Mouse (Mus musculus): Measurements from ENCODE around the gene Fam160b1. TPM values are rescaled to one million over a fixed set of nuclear protein-coding genes. Genes with fewer than 3 reads are reported as not detected.
A peak's percentile ranks its signal among the peaks of the same experiment; 100 is the strongest.

Fam160b1 gene
- polyA plus RNA-seq, 1 experiment from 2014 or later, result 20.0 TPM

DNA sequence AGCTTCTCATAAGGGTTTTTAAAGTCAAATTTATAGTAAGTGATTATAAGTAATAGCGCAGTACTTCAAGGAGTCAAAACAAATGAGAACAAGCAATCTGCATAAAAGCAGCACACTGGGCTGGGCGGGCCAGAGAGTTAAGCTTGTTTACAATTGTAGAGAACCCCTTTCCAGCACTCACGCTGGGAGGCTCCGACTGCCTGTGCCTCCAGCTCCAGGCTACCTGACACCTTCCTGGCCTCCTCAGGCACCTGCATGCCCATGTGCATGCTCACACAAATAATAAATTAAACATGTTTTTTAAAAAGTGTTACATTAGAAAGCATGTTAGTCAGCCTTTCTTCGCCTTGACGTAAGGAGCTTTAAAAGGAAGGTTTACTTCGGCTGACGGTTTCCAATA is 25.3 kb upstream of the Fam160b1 start:
- DNase-seq (ENCODE audit: low spot score) (no peak), ATAC-seq (ENCODE audit: low read depth) (no peak)
- no peak overlapping the region for H3K9ac ChIP-seq (ENCODE audit: low read depth, low read length)
- no peaks in the 10 kb centered on the region for H3K9me3 ChIP-seq (ENCODE audit: control insufficient read depth, low read length)
- H3K4me2 ChIP-seq (ENCODE audit: low read depth, low read length), result no peak overlapping the region
- no peaks in the 10 kb centered on the region for H3K36me3 ChIP-seq (ENCODE audit: control insufficient read depth, insufficient read depth, low read length)
- no peaks in the 10 kb centered on the region for H3K27me3 ChIP-seq (replicated peaks; ENCODE audit: control insufficient read depth, insufficient read depth, low read length)
- 50% methylated on average over 8 of the region's 8 CpGs for WGBS
- no peaks in the 10 kb centered on the region for H3K4me1 ChIP-seq (ENCODE audit: control insufficient read depth, insufficient read depth, low read length)
- H3K27ac ChIP-seq (replicated peaks; ENCODE audit: low read depth, low read length), result no peak overlapping the region
- H3K4me3 ChIP-seq (ENCODE audit: low read depth, low read length), result no peak overlapping the region

DNA sequence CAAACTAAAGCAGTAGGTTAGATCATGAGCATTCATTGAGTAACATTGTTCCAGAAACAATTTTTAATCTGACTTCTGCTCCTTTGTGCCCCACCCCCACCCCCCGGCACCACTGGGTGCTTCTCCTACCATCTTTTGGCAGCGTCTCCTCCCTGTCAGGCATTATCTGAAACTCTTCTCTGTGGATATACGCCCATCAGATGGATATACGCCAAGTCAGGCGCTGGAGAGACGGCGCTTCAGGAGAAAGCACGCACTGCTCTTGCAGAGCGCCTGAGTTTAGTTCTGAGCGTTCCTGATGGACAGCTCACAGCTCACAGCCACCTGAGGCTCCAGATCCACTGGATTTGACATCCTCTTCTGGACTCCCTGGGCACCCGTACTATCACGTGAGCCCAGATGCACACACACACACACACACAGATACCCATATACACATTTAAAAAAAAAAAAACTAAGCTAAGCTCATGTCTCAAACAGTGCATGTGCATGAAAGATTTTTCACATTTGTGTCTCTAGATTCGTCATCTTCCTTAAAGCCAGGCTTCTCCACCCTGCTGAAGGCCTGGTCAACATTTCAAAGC is 21.1 kb upstream of the Fam160b1 start:
- Histone ChIP-seq H3K27me3 (replicated peaks; ENCODE audit: control insufficient read depth, insufficient read depth, low read length) (no peaks in the 10 kb centered on the region), H3K9ac (ENCODE audit: low read depth, low read length) (no peak overlapping the region), H3K4me3 (ENCODE audit: low read depth, low read length) (no peak overlapping the region), H3K4me1 (ENCODE audit: control insufficient read depth, insufficient read depth, low read length) (no peaks in the 10 kb centered on the region), H3K27ac (replicated peaks; ENCODE audit: low read depth, low read length) (no peak overlapping the region), H3K36me3 (ENCODE audit: control insufficient read depth, insufficient read depth, low read length) (no peaks in the 10 kb centered on the region), H3K9me3 (ENCODE audit: control insufficient read depth, low read length) (no peaks in the 10 kb centered on the region), H3K4me2 (ENCODE audit: low read depth, low read length) (no peak overlapping the region)
- ATAC-seq (ENCODE audit: low read depth) (no peak), DNase-seq (ENCODE audit: low spot score) (no peak)
- 84% methylated on average over 13 of the region's 13 CpGs for whole genome bisulfite sequencing

DNA sequence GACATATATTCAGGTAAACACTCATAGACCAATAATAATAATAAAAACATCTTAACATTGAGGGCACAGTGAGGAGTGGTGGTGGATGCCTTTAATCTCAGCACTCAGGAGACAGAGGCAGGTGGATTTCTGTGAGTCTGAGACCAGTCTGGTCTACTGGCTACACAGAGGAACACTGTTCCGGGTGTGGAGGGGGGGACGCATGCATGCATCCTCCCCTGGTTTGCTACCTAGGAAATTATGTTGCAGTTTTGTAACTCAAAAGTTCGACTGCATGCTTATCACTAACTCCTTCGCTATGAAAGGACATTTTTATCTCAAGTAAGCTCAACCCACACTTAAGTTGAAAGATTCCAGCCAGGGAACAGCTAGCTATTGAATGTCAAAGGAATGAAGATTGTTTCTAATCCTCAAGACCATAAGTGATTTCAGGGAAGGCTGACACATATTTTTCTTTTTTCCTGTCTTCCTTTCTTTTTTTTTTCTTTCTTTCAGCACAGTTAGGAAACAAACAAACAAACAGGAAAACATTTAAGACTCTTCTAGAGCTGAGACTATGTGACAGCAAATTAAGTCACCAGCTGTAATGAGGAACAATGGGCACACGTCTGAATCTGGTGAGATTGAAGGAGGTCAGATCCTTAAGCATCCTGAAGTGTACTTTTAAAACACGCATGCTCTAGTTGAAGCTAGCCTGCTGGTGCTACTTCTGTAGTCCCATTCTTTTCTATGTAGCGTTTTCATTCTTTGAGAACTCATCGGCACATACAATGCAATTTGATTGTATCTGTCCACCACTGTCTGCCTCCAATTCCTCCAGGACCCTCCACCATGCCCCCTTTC is 19.4 kb upstream of the Fam160b1 start:
- no peak overlapping the region for H3K4me3 ChIP-seq (ENCODE audit: low read depth, low read length)
- DNase-seq (ENCODE audit: low spot score), result no peak
- H3K27me3 ChIP-seq (replicated peaks; ENCODE audit: control insufficient read depth, insufficient read depth, low read length), result no peaks in the 10 kb centered on the region
- H3K36me3 ChIP-seq (ENCODE audit: control insufficient read depth, insufficient read depth, low read length), result no peaks in the 10 kb centered on the region
- no peak overlapping the region for H3K9ac ChIP-seq (ENCODE audit: low read depth, low read length)
- ATAC-seq (ENCODE audit: low read depth), result no peak
- H3K27ac ChIP-seq (replicated peaks; ENCODE audit: low read depth, low read length), result no peak overlapping the region
- no peak overlapping the region for H3K4me2 ChIP-seq (ENCODE audit: low read depth, low read length)
- H3K9me3 ChIP-seq (ENCODE audit: control insufficient read depth, low read length), result peaks cover 2% of the 10 kb centered on the region; the same call in 1 of the 2 replicates
- no peaks in the 10 kb centered on the region for H3K4me1 ChIP-seq (ENCODE audit: control insufficient read depth, insufficient read depth, low read length)
- 71% methylated on average over 8 of the region's 8 CpGs for WGBS

DNA sequence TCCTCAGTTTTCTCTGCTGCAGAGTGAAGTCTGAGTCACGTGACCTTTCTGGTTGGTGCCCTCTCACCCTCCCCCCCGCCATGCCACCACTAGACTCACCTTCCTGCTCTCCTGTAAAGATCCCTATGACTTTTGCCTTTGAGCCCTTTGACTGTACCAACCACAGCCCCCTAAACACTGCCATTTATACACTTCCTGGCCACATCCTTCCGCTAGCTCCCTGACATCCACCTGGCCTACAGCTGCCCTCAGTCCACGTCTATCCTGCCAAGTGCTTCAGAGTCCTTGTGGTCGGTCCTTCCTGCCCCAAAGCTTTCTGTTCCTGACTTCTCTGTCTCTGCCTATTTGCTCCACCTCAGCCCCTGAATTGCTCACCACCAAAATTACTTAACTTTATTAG is 16.6 kb upstream of the Fam160b1 start:
- Histone ChIP-seq H3K9ac (ENCODE audit: low read depth, low read length) (no peak overlapping the region), H3K9me3 (ENCODE audit: control insufficient read depth, low read length) (peaks cover 10% of the 10 kb centered on the region), H3K27ac (replicated peaks; ENCODE audit: low read depth, low read length) (no peak overlapping the region), H3K27me3 (replicated peaks; ENCODE audit: control insufficient read depth, insufficient read depth, low read length) (no peaks in the 10 kb centered on the region), H3K36me3 (ENCODE audit: control insufficient read depth, insufficient read depth, low read length) (no peaks in the 10 kb centered on the region), H3K4me2 (ENCODE audit: low read depth, low read length) (no peak overlapping the region), H3K4me1 (ENCODE audit: control insufficient read depth, insufficient read depth, low read length) (no peaks in the 10 kb centered on the region), H3K4me3 (ENCODE audit: low read depth, low read length) (no peak overlapping the region)
- DNase-seq (ENCODE audit: low spot score) (no peak), ATAC-seq (ENCODE audit: low read depth) (no peak)
- 78% methylated on average over 5 of the region's 5 CpGs for WGBS

DNA sequence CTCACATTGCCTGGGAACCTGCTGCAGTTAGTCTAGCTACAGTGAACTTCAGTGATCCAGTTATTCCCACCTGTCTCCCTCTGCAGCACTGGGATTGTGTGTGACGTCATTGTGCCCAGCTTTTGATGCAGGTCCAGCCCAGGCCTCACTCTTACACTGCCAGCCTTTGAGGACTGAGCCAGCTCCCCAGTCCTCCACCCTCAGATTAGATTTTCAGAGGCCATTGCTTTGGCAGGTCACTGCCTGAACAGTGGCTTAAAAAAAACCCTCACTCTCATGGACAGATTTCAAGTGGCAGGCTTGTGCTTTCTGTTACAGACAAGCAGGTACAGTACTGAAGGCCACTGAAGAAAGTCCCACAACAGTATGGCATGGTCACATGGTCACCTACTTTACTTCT is 15.8 kb upstream of the Fam160b1 start:
- no peaks in the 10 kb centered on the region for H3K36me3 ChIP-seq (ENCODE audit: control insufficient read depth, insufficient read depth, low read length)
- no peak overlapping the region for H3K4me2 ChIP-seq (ENCODE audit: low read depth, low read length)
- no peak overlapping the region for H3K4me3 ChIP-seq (ENCODE audit: low read depth, low read length)
- H3K27ac ChIP-seq (replicated peaks; ENCODE audit: low read depth, low read length), result no peak overlapping the region
- H3K27me3 ChIP-seq (replicated peaks; ENCODE audit: control insufficient read depth, insufficient read depth, low read length), result no peaks in the 10 kb centered on the region
- H3K9ac ChIP-seq (ENCODE audit: low read depth, low read length), result no peak overlapping the region
- H3K4me1 ChIP-seq (ENCODE audit: control insufficient read depth, insufficient read depth, low read length), result no peaks in the 10 kb centered on the region
- DNase-seq (ENCODE audit: low spot score), result no peak
- 92% methylated on average over 1 of the region's 1 CpGs for WGBS
- ATAC-seq (ENCODE audit: low read depth), result no peak
- H3K9me3 ChIP-seq (ENCODE audit: control insufficient read depth, low read length), result peaks cover 10% of the 10 kb centered on the region

DNA sequence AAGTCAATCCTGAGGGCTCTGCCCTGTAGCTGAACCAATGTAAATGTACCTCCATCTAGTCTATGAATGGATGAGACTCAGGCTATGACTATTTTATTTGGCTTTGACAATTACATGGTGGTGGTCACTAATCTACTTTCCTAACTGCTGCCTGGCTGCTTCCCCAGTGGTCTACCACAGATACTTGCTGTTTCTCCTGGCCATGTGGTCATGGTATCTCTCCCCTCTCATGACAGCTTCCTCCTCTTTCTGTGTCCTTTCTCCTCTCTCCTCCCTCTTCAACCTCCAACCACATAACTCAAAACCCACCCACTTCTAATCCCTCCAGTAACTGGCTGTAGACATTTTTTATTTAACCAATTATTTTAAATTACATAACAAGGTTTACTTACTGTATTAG is 11.4 kb upstream of the Fam160b1 start:
- H3K27me3 ChIP-seq (replicated peaks; ENCODE audit: control insufficient read depth, insufficient read depth, low read length), result no peaks in the 10 kb centered on the region
- DNase-seq (ENCODE audit: low spot score), result no peak
- H3K4me2 ChIP-seq (ENCODE audit: low read depth, low read length), result no peak overlapping the region
- H3K27ac ChIP-seq (replicated peaks; ENCODE audit: low read depth, low read length), result no peak overlapping the region
- H3K36me3 ChIP-seq (ENCODE audit: control insufficient read depth, insufficient read depth, low read length), result no peaks in the 10 kb centered on the region
- no peak for ATAC-seq (ENCODE audit: low read depth)
- peaks cover 12% of the 10 kb centered on the region; the same call in 1 of the 2 replicates for H3K4me1 ChIP-seq (ENCODE audit: control insufficient read depth, insufficient read depth, low read length)
- H3K9ac ChIP-seq (ENCODE audit: low read depth, low read length), result no peak overlapping the region
- no peak overlapping the region for H3K4me3 ChIP-seq (ENCODE audit: low read depth, low read length)
- peaks cover 10% of the 10 kb centered on the region for H3K9me3 ChIP-seq (ENCODE audit: control insufficient read depth, low read length)

DNA sequence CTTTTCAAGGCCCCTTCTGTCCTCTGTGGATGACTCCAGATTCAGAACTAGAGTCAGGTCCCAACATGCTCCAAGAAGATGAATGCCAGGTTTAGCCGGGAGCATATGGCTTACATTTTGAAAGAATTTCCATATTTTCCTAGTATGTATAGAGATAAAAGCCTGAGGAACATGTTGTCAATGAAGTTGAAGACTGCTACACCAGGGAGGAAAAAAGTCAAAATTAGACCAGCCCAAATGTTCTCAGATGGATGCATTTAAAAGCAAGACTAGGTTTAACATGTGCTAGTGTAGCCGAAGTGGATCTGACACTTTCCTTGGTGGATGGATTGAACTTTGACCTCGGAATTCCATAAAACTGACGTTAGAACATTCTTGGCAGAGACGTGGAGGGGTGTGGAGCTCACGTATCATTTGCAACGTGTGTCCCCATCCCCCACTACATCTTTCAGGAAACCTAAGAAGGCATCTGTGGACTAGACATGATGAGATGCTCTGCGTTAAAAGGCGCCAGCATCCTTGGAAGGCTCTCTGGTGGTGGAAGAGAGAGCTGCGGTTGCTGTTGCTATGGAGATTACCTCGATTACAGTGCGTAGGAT is 8.0 kb upstream of the Fam160b1 start:
- Histone ChIP-seq H3K9me3 (ENCODE audit: control insufficient read depth, low read length) (no peaks in the 10 kb centered on the region), H3K36me3 (ENCODE audit: control insufficient read depth, insufficient read depth, low read length) (no peaks in the 10 kb centered on the region), H3K27ac (replicated peaks; ENCODE audit: low read depth, low read length) (peak overlapping the region; percentile 52), H3K4me1 (ENCODE audit: control insufficient read depth, insufficient read depth, low read length) (peaks cover 25% of the 10 kb centered on the region; the same call in 1 of the 2 replicates), H3K27me3 (replicated peaks; ENCODE audit: control insufficient read depth, insufficient read depth, low read length) (no peaks in the 10 kb centered on the region), H3K9ac (ENCODE audit: low read depth, low read length) (no peak overlapping the region), H3K4me2 (ENCODE audit: low read depth, low read length) (no peak overlapping the region), H3K4me3 (ENCODE audit: low read depth, low read length) (no peak overlapping the region)
- WGBS, result 41% methylated on average over 12 of the region's 12 CpGs
- DNase-seq (ENCODE audit: low spot score) (peak; percentile 79), ATAC-seq (ENCODE audit: low read depth) (peak; percentile 45)

DNA sequence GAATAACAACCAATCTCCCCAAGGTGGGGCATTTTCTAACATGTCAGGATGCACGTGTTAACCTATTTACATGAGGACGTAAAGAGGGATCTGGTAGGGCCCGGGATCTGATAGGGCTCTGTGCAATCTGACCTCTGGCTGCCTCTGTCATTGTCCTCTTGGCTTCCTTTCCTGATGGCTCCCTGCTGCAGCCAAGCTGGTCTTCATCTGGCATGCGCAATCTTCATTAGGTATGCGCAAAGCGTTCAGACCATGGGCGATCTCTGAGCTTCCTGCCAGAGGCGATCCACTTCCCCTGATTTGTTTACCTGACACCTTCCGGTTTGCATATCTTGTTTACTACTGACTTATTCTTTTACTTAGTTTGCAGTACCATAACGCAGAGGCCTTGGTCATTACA is 7.3 kb upstream of the Fam160b1 start:
- ATAC-seq (ENCODE audit: low read depth) (no peak), DNase-seq (ENCODE audit: low spot score) (no peak)
- Histone ChIP-seq H3K27ac (replicated peaks; ENCODE audit: low read depth, low read length) (peak overlapping the region; percentile 52), H3K9ac (ENCODE audit: low read depth, low read length) (no peak overlapping the region), H3K36me3 (ENCODE audit: control insufficient read depth, insufficient read depth, low read length) (no peaks in the 10 kb centered on the region), H3K4me1 (ENCODE audit: control insufficient read depth, insufficient read depth, low read length) (peaks cover 26% of the 10 kb centered on the region; the same call in 1 of the 2 replicates), H3K9me3 (ENCODE audit: control insufficient read depth, low read length) (no peaks in the 10 kb centered on the region), H3K27me3 (replicated peaks; ENCODE audit: control insufficient read depth, insufficient read depth, low read length) (no peaks in the 10 kb centered on the region), H3K4me3 (ENCODE audit: low read depth, low read length) (no peak overlapping the region), H3K4me2 (ENCODE audit: low read depth, low read length) (no peak overlapping the region)
- 84% methylated on average over 10 of the region's 10 CpGs for WGBS
